Mouse (Mus musculus) forebrain, embryonic 14.5 days (tissue): ENCODE results near the gene Rpl3l. TPM values are rescaled to one million over a fixed set of nuclear protein-coding genes. Genes with fewer than 3 reads are reported as not detected.
"Not testable (repeated sequence)": the region's sequence is repeated elsewhere in the genome, so short reads cannot be mapped to it uniquely, and the experiment has no call there.

ENCODE experiments used
- ATAC-seq: fragments of 200-750 bp; cut with Nextera tagmentation; 2 replicates; pipeline ENCODE4 v1.8.0; 2017; ENCODE audit warnings: mild to moderate bottlenecking, moderate library complexity
- DNase-seq: peaks from one replicate; pipeline ENCODE4 v3.0.0-alpha.2; 2015; ENCODE audit warnings: low spot score
- H3K27ac ChIP-seq: fragments of 300-500 bp; sonication (generic); 2 replicates; pipeline ENCODE4 v1.5.1; 2014; ENCODE audit warnings: low read depth, mild to moderate bottlenecking, control low read depth, low read length, moderate library complexity
- H3K27me3 ChIP-seq: fragments of 300-500 bp; sonication (generic); replicated peaks from 2 replicates; pipeline ENCODE4 v1.6.1; 2014; ENCODE audit warnings: low read length, control low read depth, mixed read lengths; ENCODE audit not compliant: control insufficient read depth, insufficient read depth
- H3K36me3 ChIP-seq: fragments of 300-500 bp; sonication (generic); 2 replicates; pipeline ENCODE4 v1.6.1; 2014; ENCODE audit warnings: low read length, control low read depth; ENCODE audit not compliant: control insufficient read depth, insufficient read depth
- H3K4me1 ChIP-seq: fragments of 300-500 bp; sonication (generic); 2 replicates; pipeline ENCODE4 v1.6.1; 2014; ENCODE audit warnings: antibody characterized with exemption, low read length, control low read depth; ENCODE audit not compliant: control insufficient read depth, insufficient read depth
- H3K4me2 ChIP-seq: fragments of 300-500 bp; sonication (generic); 2 replicates; pipeline ENCODE4 v1.6.1; 2014; ENCODE audit warnings: mild to moderate bottlenecking, control low read depth, low read length
- H3K4me3 ChIP-seq: fragments of 300-500 bp; sonication (generic); 2 replicates; pipeline ENCODE4 v1.5.1; 2014; ENCODE audit warnings: low read depth, low read length, control low read depth
- H3K9ac ChIP-seq: fragments of 300-500 bp; sonication (generic); 2 replicates; pipeline ENCODE4 v1.6.1; 2014; ENCODE audit warnings: mild to moderate bottlenecking, low read length, control low read depth, moderate library complexity
- H3K9me3 ChIP-seq: fragments of 300-500 bp; sonication (generic); replicated peaks from 2 replicates; pipeline ENCODE4 v1.6.1; 2016; ENCODE audit warnings: low read length, control low read depth, mixed read lengths; ENCODE audit not compliant: control insufficient read depth
- WGBS: fragments of 180-500 bp; shearing (Covaris S2); extraction: QIAGEN DNeasy Blood & Tissue Kit; methylation state at CpG from one replicate; pipeline ENCODE4 v1.1.7; 2014; 5-methylcytosine and 5-hydroxymethylcytosine counted together
- polyA plus RNA-seq: library from polyadenylated mRNA; unstranded; fragments of >200 nt; fragmentation: Nextera tagmentation; extraction: Ambion mirVana; gene quantifications from 2 replicates; pipeline ENCODE4 v1.2.1, GENCODE M21; 2014

Rpl3l gene
- polyA plus RNA-seq, 1 experiment from 2014 or later = not detected

GRCm38 (mm10) chr17:24716166-24716682, 11.4 kb upstream of the Rpl3l start:
- Histone ChIP-seq H3K27me3 (no peaks in the 10 kb centered on the region), H3K4me3 (no peak overlapping the region), H3K9me3 (no peaks in the 10 kb centered on the region), H3K9ac (no peak overlapping the region), H3K36me3 (peaks cover 24% of the 10 kb centered on the region), H3K4me1 (peaks cover 5% of the 10 kb centered on the region), H3K27ac (no peak overlapping the region), H3K4me2 (no peak overlapping the region)
- WGBS = 95% methylated on average over 15 of the region's 15 CpGs
- ATAC-seq (no peak), DNase-seq (no peak)

DNA sequence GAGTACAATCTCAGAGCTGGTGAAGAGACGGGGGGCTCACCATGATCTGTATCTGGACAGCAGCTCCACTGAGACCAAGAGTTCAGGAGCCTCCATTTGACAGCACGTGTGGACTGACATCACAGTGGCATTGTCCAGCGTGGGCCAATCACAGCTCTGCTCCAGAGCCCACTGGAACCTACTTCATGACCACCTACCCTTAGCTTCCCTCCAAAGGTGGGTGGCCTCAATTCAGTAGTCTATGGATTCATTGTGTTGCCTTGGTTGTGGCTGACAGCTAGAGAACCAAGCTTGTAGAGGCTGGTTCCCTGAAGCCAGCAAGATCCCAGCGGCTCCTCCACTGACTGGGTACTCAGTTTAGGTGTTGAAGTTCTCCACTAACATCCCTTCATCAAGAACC, 9.7 kb upstream of the Rpl3l start, which contains the start of the genes Rnf151 and Rps2:
Rnf151 (minus strand) TSS at position 121 of the 400 bp plus-strand sequence.
Rps2 (plus strand) TSS at position 174 of the 400 bp plus-strand sequence.
- ATAC-seq (no peak), DNase-seq (no peak)
- H3K9me3 ChIP-seq = no peaks in the 10 kb centered on the region
- no peak within 1 kb of the TSS for H3K27ac ChIP-seq
- peak within 1 kb of the TSS; percentile 57 for H3K4me2 ChIP-seq
- H3K36me3 ChIP-seq = peaks cover 39% of the 10 kb centered on the region
- H3K9ac ChIP-seq = no peak within 1 kb of the TSS
- peaks cover 8% of the 10 kb centered on the region for H3K4me1 ChIP-seq
- 86% methylated on average over 4 of the region's 4 CpGs for WGBS
- no peaks in the 10 kb centered on the region for H3K27me3 ChIP-seq
- peak within 1 kb of the TSS; percentile 64 for H3K4me3 ChIP-seq

DNA sequence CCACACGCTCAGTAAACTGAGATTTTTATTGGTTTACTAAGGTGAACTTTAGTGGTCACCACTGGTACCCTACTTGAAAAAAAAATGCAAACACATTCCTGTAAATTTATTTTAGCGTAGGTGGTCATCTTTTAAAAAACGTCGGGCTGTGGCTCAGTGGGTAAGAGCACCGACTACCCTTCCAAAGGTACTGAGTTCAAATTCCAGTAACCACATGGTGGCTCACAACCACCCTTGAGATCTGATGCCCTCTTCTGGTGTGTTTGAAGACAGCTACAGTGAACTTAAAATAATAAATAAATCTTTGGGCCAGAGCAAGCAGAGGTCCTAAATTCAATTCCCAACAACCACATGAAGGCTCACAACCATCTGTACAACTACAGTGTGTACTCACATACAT, 8.7 kb upstream of the Rpl3l start:
- WGBS = 67% methylated on average over 5 of the region's 5 CpGs

DNA sequence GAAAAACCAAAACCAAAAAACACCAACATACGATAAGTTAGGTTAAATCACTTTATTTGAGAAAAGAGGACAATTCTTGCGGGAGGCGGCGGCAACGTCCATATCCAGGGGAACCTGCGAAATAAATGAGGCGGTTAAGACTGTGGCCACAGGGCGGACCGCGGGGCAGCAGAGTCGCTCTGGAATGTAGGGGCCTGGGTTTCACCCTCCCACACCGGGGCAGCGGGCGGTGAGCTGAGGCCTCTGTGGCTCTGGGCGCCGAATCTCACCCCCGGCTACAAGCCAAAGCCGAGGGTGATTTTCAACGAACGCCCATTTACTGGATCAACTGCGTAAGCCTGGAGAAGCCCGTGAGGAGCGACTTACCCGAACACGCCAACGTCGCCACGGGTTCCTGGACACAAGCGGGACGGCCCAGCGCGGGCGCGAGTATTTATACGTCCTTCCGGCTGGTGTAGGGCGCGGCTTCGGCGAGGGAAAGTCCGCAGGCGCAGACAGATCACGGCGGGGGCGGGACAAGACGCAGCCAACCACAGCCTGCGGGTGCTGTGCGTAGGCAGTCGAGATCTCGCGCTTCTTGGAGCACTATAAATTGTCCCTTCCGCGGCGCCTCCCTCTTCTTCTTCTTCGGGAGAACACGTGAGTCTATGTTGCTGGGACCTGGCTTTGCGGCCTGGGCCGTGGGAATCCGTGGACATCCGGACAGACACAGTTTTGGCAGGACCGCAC, 8.0 kb upstream of the Rpl3l start:
- no peaks in the 10 kb centered on the region for H3K27me3 ChIP-seq
- H3K4me2 ChIP-seq = peak overlapping the region; percentile 79
- H3K27ac ChIP-seq = peak overlapping the region; percentile 77
- H3K9me3 ChIP-seq = no peaks in the 10 kb centered on the region
- peak overlapping the region; percentile 64 for H3K4me3 ChIP-seq
- peak; percentile 99 for ATAC-seq
- H3K36me3 ChIP-seq = peaks cover 39% of the 10 kb centered on the region
- peaks cover 18% of the 10 kb centered on the region for H3K4me1 ChIP-seq
- under 1% methylated on average over 61 of the region's 61 CpGs for WGBS
- H3K9ac ChIP-seq = peak overlapping the region; percentile 93
- DNase-seq = peak; percentile 99

More for the DNA sequence above, 8.7 kb upstream of the Rpl3l start:
- DNase-seq, ATAC-seq, H3K27ac ChIP-seq, H3K9me3 ChIP-seq, H3K27me3 ChIP-seq: not testable (repeated sequence)
- Histone ChIP-seq H3K9ac (peak overlapping the region; percentile 93; the same call in 1 of the 2 replicates), H3K36me3 (peaks cover 39% of the 10 kb centered on the region), H3K4me1 (peaks cover 16% of the 10 kb centered on the region), H3K4me2 (peak overlapping the region; percentile 57), H3K4me3 (peak overlapping the region; percentile 64)

GRCm38 (mm10) chr17:24720616-24721015, 7.0 kb upstream of the Rpl3l start:
- DNase-seq, H3K9me3 ChIP-seq, ATAC-seq, H3K27me3 ChIP-seq, H3K27ac ChIP-seq: not testable (repeated sequence)
- Histone ChIP-seq H3K9ac (peak overlapping the region; percentile 83), H3K4me2 (peak overlapping the region; percentile 79), H3K36me3 (peaks cover 36% of the 10 kb centered on the region), H3K4me3 (peak overlapping the region; percentile 64), H3K4me1 (peaks cover 20% of the 10 kb centered on the region)
- under 1% methylated on average over 11 of the region's 11 CpGs for WGBS

GRCm38 (mm10) chr17:24721383-24721955, 6.2 kb upstream of the Rpl3l start:
- peak overlapping the region; percentile 25; the same call in 1 of the 2 replicates for H3K9ac ChIP-seq
- WGBS = 66% methylated on average over 7 of the region's 7 CpGs

GRCm38 (mm10) chr17:24722220-24722924, 5.2 kb upstream of the Rpl3l start:
- H3K4me3 ChIP-seq = no peak overlapping the region

More at GRCm38 (mm10) chr17:24721383-24721955, 6.2 kb upstream of the Rpl3l start:
- H3K4me2 ChIP-seq = peak overlapping the region; percentile 79
- H3K4me1 ChIP-seq = peaks cover 20% of the 10 kb centered on the region
- peaks cover 31% of the 10 kb centered on the region for H3K36me3 ChIP-seq
- not testable (repeated sequence) for ATAC-seq, H3K9me3 ChIP-seq, DNase-seq, H3K27ac ChIP-seq, H3K27me3 ChIP-seq
- H3K4me3 ChIP-seq = peak overlapping the region; percentile 64

DNA sequence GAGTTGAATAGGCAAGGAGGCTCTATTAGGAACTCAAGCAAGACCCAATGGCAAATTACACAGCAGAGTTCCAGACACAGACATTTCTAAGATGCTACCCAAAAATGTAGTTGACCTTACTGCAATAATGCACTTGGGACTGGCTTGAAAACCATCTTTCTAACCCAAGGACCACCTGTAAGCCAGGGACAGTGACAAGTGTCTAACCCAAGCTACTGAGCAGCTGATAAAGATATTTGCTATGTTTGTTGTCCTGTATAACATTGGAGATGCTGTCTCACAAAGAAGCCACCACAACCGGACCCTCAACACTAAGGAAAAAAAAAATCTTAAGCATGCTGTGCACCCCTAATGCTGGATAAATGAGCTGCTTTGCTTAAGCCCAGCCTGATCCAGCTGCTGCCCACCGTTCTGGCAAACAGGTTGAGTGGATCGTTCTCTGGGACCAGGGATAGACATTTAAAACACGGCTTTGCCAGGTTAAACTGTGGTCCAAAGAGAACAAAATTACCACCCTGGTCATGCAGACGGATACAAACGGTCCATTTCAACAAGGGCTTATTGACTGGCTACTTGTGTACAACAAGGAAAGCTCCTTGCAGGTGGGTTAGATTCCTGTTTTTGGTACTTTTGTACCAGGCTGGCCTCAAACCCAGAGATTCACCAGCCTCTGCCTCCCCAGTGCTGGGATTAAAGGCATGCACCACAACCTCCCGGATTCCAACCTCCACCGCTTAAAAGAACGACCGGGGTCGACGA, 4.3 kb upstream of the Rpl3l start:
- DNase-seq = no peak
- H3K9me3 ChIP-seq = no peaks in the 10 kb centered on the region
- WGBS = 3% methylated on average over 12 of the region's 12 CpGs
- no peaks in the 10 kb centered on the region for H3K27me3 ChIP-seq
- H3K4me2 ChIP-seq = peak overlapping the region; percentile 94
- peaks cover 20% of the 10 kb centered on the region for H3K4me1 ChIP-seq
- ATAC-seq = no peak
- peak overlapping the region; percentile 74 for H3K4me3 ChIP-seq
- peak overlapping the region; percentile 75; the same call in 1 of the 2 replicates for H3K27ac ChIP-seq
- H3K9ac ChIP-seq = peak overlapping the region; percentile 91
- H3K36me3 ChIP-seq = peaks cover 22% of the 10 kb centered on the region

More at GRCm38 (mm10) chr17:24722220-24722924, 5.2 kb upstream of the Rpl3l start:
- 34% methylated on average over 13 of the region's 13 CpGs for WGBS
- DNase-seq (no peak), ATAC-seq (no peak)
- H3K9me3 ChIP-seq = no peaks in the 10 kb centered on the region
- peak overlapping the region; percentile 94; the same call in 1 of the 2 replicates for H3K4me2 ChIP-seq
- no peaks in the 10 kb centered on the region for H3K27me3 ChIP-seq
- no peak overlapping the region for H3K27ac ChIP-seq
- H3K9ac ChIP-seq = peak overlapping the region; percentile 40; the same call in 1 of the 2 replicates
- peaks cover 30% of the 10 kb centered on the region for H3K36me3 ChIP-seq
- peaks cover 20% of the 10 kb centered on the region for H3K4me1 ChIP-seq
